Mouse (Mus musculus): ENCODE data around the gene Serpina3j. TPM values are rescaled to one million over a fixed set of nuclear protein-coding genes. Genes with fewer than 3 reads are reported as not detected.
"Not testable (repeated sequence)": the region's sequence is repeated elsewhere in the genome, so short reads cannot be mapped to it uniquely, and the experiment has no call there.

Gene Serpina3j
- not detected in 2 replicates for polyA plus RNA-seq (2012; rRNA removed)

- DNase-seq (ENCODE audit: extremely low spot score in 1 of 2, low spot score in 1 of 2), result no peak
Measured at GRCm38 (mm10) chr12:104314253-104314652, at the start of gene Serpina3j. TSS of gene Serpina3j (plus strand) at chr12:104314553.

DNA sequence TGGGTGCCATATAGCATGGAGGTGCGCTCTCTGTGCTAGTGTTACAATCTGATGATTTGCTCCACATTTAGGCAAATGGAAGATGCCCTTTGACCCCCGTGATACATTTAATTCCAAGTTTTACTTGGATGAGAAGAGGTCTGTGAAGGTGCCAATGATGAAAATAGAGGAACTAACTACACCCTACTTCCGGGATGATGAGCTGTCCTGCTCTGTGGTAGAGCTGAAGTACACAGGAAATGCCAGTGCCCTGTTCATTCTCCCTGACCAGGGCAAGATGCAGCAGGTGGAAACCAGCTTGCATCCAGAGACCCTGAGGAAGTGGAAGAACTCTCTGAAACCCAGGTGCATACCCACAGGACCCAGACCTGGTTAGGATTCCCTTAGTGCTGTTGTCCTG, 48.0 kb upstream of the Serpina3j start:
- no peak for DNase-seq (ENCODE audit: extremely low spot score in 1 of 2, low spot score in 1 of 2)

DNA sequence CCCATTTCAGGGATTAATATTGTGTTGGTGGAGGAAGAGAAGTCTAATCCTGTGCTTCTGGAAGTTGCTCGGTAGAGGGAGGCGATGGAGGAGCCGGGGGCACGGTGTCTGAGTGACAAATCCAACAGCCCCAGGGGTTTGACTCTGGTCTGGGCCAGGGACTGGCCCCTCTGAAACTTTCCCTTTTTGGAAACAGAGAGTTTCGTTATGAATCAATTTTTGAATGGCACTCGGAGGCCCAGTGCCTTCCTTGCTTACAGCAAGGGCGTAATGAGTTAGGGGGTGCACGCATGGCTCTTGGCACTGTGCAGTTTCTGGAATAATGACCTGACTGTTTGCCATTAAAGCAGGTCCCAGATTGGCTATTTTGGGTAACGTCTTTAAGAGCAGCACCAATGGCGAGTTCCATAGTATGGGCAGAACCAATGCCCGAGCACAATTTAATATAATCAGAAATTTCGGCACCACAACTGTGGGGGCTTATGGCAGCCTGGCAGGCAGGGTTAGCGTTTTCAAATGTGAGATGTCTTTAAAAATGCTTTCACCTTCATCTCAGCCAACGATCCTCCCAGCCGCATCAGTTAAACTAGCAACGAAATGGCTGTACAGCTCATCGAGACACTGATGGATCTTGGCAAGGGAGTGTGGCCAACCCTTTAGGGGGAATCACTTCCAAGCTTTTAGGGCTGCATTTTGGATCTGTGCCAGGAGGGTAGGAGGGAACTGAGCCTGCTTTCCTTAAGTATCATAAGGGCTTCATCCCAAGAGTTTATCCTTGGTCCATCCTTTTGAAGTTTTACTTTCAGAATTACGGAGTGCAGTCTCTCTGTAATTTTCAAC, 35.9 kb upstream of the Serpina3j start:
- DNase-seq (ENCODE audit: extremely low spot score in 1 of 2, low spot score in 1 of 2), result no peak

- no peak for DNase-seq (ENCODE audit: extremely low spot score in 1 of 2, low spot score in 1 of 2)
Measured at GRCm38 (mm10) chr12:104279056-104279435, 35.3 kb upstream of the Serpina3j start.

GRCm38 (mm10) chr12:104283380-104283779, 31.0 kb upstream of the Serpina3j start:
- DNase-seq (ENCODE audit: extremely low spot score in 1 of 2, low spot score in 1 of 2), result no peak

DNA sequence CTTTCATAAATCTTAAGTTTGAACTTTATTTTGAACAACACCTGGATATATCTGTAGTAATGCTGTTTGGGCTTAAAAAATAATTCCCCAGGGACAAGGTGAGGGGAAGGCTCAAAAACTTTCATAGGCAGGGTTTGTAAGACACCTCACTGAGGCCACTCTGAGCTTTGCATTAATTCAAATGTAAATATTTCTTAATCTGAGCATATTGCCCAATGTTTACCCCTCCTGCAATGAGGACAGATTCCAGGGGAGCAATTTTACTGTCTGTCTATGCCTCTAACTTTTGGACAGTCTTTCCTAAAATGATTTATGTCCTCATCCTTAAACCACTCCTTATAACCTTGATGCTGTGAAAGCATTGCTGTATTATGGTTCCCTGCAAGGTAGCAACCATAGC, 26.0 kb upstream of the Serpina3j start:
- no peak for DNase-seq (ENCODE audit: extremely low spot score in 1 of 2, low spot score in 1 of 2)

DNA sequence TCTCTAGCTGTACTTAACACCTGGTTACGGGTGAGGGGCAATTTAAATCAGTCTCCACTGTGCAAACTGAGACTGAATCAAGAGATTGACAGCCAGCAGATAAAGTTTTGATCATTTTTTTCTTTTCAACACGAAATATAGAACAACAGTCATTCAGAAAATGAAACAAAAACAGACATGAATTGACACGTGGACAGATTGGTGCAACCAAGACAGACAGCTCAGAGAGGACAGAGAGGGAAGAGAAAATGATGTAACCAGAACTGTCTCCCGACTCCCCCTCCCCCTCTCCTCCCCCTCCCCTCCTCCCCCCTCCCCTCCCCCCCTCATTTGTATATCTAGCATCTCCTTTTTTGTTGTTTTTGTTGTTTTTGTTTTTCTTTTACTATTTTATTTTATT, 24.5 kb upstream of the Serpina3j start:
- no peak for DNase-seq (ENCODE audit: extremely low spot score in 1 of 2, low spot score in 1 of 2)

DNA sequence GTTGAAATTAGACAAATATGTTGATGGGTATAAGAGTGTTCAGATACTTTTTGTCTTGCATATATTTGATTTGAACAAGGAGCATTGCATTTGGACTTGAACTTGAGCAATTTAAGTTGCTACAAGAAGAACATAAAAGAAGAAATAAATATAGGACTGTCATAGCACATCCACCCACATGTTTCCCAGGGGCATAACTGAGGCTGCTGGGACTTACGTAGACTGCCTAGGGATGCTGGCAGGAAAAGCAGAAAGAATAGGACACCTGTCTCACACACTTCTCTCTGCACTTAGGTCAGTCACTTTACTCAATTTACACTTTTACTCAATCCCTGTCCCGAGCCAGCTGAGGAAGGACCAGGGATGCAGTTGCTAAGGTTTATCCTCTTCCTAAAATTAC, 20.4 kb upstream of the Serpina3j start:
- DNase-seq (ENCODE audit: extremely low spot score in 1 of 2, low spot score in 1 of 2), result peak in 1 of 2 experiments; percentile 24

- DNase-seq (ENCODE audit: extremely low spot score in 1 of 2, low spot score in 1 of 2), result peak in 1 of 2 experiments; percentile 40
Measured at GRCm38 (mm10) chr12:104298049-104298448, 16.3 kb upstream of the Serpina3j start.

GRCm38 (mm10) chr12:104305991-104306390, 8.4 kb upstream of the Serpina3j start:
- DNase-seq (ENCODE audit: extremely low spot score in 1 of 2, low spot score in 1 of 2), result no peak

- no peak for DNase-seq (ENCODE audit: extremely low spot score in 1 of 2, low spot score in 1 of 2)
Measured at GRCm38 (mm10) chr12:104322454-104322853, 8.1 kb downstream of the Serpina3j start.

GRCm38 (mm10) chr12:104331701-104332100, 17.3 kb downstream of the Serpina3j start:
- DNase-seq (ENCODE audit: extremely low spot score in 1 of 2, low spot score in 1 of 2), result no peak

- DNase-seq (ENCODE audit: extremely low spot score in 1 of 2, low spot score in 1 of 2), result not testable (repeated sequence)
Measured at GRCm38 (mm10) chr12:104336873-104337272, 22.5 kb downstream of the Serpina3j start.

DNA sequence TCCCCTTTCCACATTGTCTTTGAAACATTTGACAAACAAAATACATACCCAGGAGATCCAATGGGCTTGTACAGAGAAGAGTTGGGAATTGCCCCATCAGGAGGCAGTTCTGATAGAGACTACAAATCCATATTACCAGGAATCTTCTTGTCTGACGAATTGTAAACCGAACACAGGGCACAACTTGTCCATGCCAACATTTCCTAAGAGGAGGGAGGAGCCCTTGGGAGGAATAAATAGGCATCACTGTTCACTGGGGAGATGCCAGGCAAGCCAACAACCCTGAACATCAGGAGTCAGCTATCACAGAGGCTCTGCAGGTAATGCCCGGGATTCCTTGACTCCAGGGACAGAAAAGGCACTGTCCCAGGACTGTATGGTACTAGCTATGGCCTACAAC, 23.9 kb downstream of the Serpina3j start, which contains the start of the genes Serpina3k and Serpina3m:
Gene Serpina3k (plus strand): TSS at position 261 of the 400 bp plus-strand sequence.
Gene Serpina3m (plus strand): TSS at position 261 of the 400 bp plus-strand sequence.
- not testable (repeated sequence) for DNase-seq (ENCODE audit: extremely low spot score in 1 of 2, low spot score in 1 of 2)

GRCm38 (mm10) chr12:104338705-104339104, 24.4 kb downstream of the Serpina3j start:
- no peak for DNase-seq (ENCODE audit: extremely low spot score in 1 of 2, low spot score in 1 of 2)

GRCm38 (mm10) chr12:104342489-104342888, 28.1 kb downstream of the Serpina3j start:
- DNase-seq (ENCODE audit: extremely low spot score in 1 of 2, low spot score in 1 of 2), result not testable (repeated sequence)

GRCm38 (mm10) chr12:104345181-104345580, 30.8 kb downstream of the Serpina3j start:
- DNase-seq (ENCODE audit: extremely low spot score in 1 of 2, low spot score in 1 of 2), result no peak

DNA sequence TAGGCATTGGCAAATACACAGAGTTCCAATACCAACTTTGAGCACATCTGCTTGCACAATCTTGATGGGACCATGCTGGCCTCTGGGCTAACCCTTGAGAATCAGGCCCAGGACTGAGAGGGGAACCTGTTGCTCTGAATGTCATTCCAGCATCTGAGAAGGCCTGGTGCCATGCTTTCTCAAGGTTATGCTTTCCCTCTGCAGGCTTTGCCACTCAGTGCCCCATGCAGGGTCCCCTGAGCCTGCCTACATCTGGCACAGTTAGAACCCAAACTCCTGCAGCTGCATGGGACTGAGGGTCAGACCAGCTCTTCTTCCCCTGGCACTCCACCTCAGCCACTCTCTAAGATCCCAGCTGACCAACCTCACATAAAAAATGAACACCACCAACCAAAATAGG, 31.4 kb downstream of the Serpina3j start:
- no peak for DNase-seq (ENCODE audit: extremely low spot score in 1 of 2, low spot score in 1 of 2)

GRCm38 (mm10) chr12:104347091-104347490, 32.7 kb downstream of the Serpina3j start:
- DNase-seq (ENCODE audit: extremely low spot score in 1 of 2, low spot score in 1 of 2), result no peak

GRCm38 (mm10) chr12:104351812-104352211, 37.5 kb downstream of the Serpina3j start:
- peak; percentile 3 to 72 for DNase-seq (ENCODE audit: extremely low spot score in 1 of 2, low spot score in 1 of 2)

DNA sequence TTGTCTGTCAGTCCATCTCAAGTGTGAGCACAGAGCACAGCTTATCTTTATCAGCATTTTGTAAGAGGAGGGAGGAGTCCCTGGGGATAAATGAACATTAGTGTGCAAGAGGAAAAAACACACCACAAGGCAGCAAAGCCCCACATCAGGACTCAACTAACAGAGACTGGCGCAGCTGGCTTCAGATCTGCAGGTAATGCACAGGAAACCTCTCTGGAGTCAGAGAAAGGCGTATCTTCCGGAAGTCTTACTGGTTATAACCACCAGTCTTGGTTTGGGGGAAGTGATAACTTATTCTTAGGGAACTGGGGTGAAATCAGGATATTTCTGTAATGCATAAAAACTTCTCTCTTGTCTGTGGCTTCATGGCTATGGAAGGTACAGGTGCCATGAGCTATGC, 41.7 kb downstream of the Serpina3j start:
- no peak for DNase-seq (ENCODE audit: extremely low spot score in 1 of 2, low spot score in 1 of 2)

GRCm38 (mm10) chr12:104369986-104370385, 55.6 kb downstream of the Serpina3j start:
- DNase-seq (ENCODE audit: extremely low spot score in 1 of 2, low spot score in 1 of 2), result no peak
